Mouse (Mus musculus) myocyte (in vitro differentiated cells): ENCODE data around the gene Gipc1.

Experiments
- CEBPB ChIP-seq: IDR thresholded peaks from 2 replicates; pipeline ENCODE4 v1.6.1; 2011; ENCODE audit warnings: mild to moderate bottlenecking, moderate library complexity; ENCODE audit not compliant: poor library complexity, insufficient read depth, severe bottlenecking
- MAX ChIP-seq: IDR thresholded peaks from one replicate; pipeline ENCODE4 v1.6.1; 2011; ENCODE audit warnings: low read depth, mild to moderate bottlenecking, control low read depth
- MYOD1 ChIP-seq, 3 experiments: IDR thresholded peaks; one replicate each; pipeline ENCODE4 v1.6.1; 2011; ENCODE audit warnings: control low read depth in 2 of 3, low read depth in 2 of 3, mild to moderate bottlenecking in 2 of 3, moderate library complexity in 1 of 3; ENCODE audit not compliant: insufficient read length in 2 of 3, control insufficient read depth in 1 of 3
- MYOG ChIP-seq, 3 experiments: IDR thresholded peaks; one replicate each; pipeline ENCODE4 v1.6.1; 2011; ENCODE audit warnings: control low read depth in 2 of 3, low read depth in 2 of 3, mild to moderate bottlenecking in 2 of 3; ENCODE audit not compliant: insufficient read length in 2 of 3, control insufficient read depth in 1 of 3, insufficient read depth in 1 of 3
- POLR2A ChIP-seq: IDR thresholded peaks from one replicate; pipeline ENCODE4 v1.6.1; 2011; ENCODE audit warnings: low read depth, mild to moderate bottlenecking, control low read depth, moderate library complexity; ENCODE audit not compliant: insufficient read length
- SRF ChIP-seq: IDR thresholded peaks from one replicate; pipeline ENCODE4 v1.6.1; 2011; ENCODE audit warnings: low read depth; ENCODE audit not compliant: control insufficient read depth, insufficient read length
- TCF12 ChIP-seq: IDR thresholded peaks from one replicate; pipeline ENCODE4 v1.6.1; 2011; ENCODE audit warnings: mild to moderate bottlenecking, control low read depth; ENCODE audit not compliant: poor library complexity, insufficient read depth, severe bottlenecking
- USF1 ChIP-seq: IDR thresholded peaks from one replicate; pipeline ENCODE4 v1.6.1; 2011; ENCODE audit warnings: low read depth, mild to moderate bottlenecking, control low read depth, moderate library complexity

GRCm38 (mm10) chr8:83695351-83696106, 43.1 kb downstream of the Gipc1 start:
- TF ChIP-seq POLR2A (no peak), SRF (no peak), USF1 (no peak), TCF12 (no peak), MAX (no peak), CEBPB (no peak), MYOD1 (IDR thresholded peaks at IDR 0.05; ENCODE audit: control insufficient read depth in 1 of 3, insufficient read length in 2 of 3, low read depth in 2 of 3) (no peak), MYOG (IDR thresholded peaks at IDR 0.05; ENCODE audit: control insufficient read depth in 1 of 3, insufficient read depth in 1 of 3, insufficient read length in 2 of 3, low read depth in 2 of 3) (no peak)
